Mouse (Mus musculus) midbrain, embryonic 16.5 days (tissue): Measurements from ENCODE around the gene Cpsf4. TPM values are rescaled to one million over a fixed set of nuclear protein-coding genes. Genes with fewer than 3 reads are reported as not detected.
A peak's percentile ranks its signal among the peaks of the same experiment; 100 is the strongest.
"Not testable (repeated sequence)": the region's sequence is repeated elsewhere in the genome, so short reads cannot be mapped to it uniquely, and the experiment has no call there.

Source experiments
- ATAC-seq: fragments of 200-750 bp; cut with Nextera tagmentation; 2 replicates; pipeline ENCODE4 v1.8.0; 2017; ENCODE audit warnings: moderate TSS enrichment
- H3K27ac ChIP-seq: fragments of 300-500 bp; sonication (generic); 2 replicates; pipeline ENCODE4 v1.5.1; 2014; ENCODE audit warnings: mild to moderate bottlenecking, low read length, mixed read lengths
- H3K27me3 ChIP-seq: fragments of 300-500 bp; sonication (generic); 2 replicates; pipeline ENCODE4 v1.6.1; 2014; ENCODE audit warnings: low read depth, low read length, mixed read lengths; ENCODE audit not compliant: control insufficient read depth, insufficient read depth
- H3K36me3 ChIP-seq: fragments of 300-500 bp; sonication (generic); 2 replicates; pipeline ENCODE4 v1.6.1; 2014; ENCODE audit warnings: mild to moderate bottlenecking, low read length, moderate library complexity, mixed read lengths; ENCODE audit not compliant: control insufficient read depth, insufficient read depth
- H3K4me1 ChIP-seq: fragments of 300-500 bp; sonication (generic); 2 replicates; pipeline ENCODE4 v1.6.1; 2014; ENCODE audit warnings: mild to moderate bottlenecking, low read length, mixed read lengths; ENCODE audit not compliant: control insufficient read depth, insufficient read depth
- H3K4me2 ChIP-seq: fragments of 300-500 bp; sonication (generic); 2 replicates; pipeline ENCODE4 v1.6.1; 2014; ENCODE audit warnings: mild to moderate bottlenecking, low read length, mixed read lengths
- H3K4me3 ChIP-seq: fragments of 300-500 bp; sonication (generic); 2 replicates; pipeline ENCODE4 v1.5.1; 2014; ENCODE audit warnings: low read depth, mild to moderate bottlenecking, low read length, moderate library complexity, mixed read lengths
- H3K9ac ChIP-seq: fragments of 300-500 bp; sonication (generic); 2 replicates; pipeline ENCODE4 v1.6.1; 2014; ENCODE audit warnings: low read depth, low read length, mixed read lengths
- H3K9me3 ChIP-seq: fragments of 300-500 bp; sonication (generic); replicated peaks from 2 replicates; pipeline ENCODE4 v1.6.1; 2014; ENCODE audit warnings: mild to moderate bottlenecking, low read length, mixed read lengths; ENCODE audit not compliant: control insufficient read depth, poor library complexity, severe bottlenecking
- WGBS: fragments of 180-500 bp; shearing (Covaris S2); extraction: QIAGEN DNeasy Blood & Tissue Kit; methylation state at CpG from one replicate; pipeline ENCODE4 v1.1.7; 2014; 5-methylcytosine and 5-hydroxymethylcytosine counted together
- polyA plus RNA-seq: library from polyadenylated mRNA; unstranded; fragments of >200 nt; fragmentation: Nextera tagmentation; extraction: Ambion mirVana; gene quantifications from 2 replicates; pipeline ENCODE4 v1.2.1, GENCODE M21; 2015

The Cpsf4 gene
- polyA plus RNA-seq, 1 experiment from 2014 or later = 52.4 TPM

GRCm38 (mm10) chr5:145222840-145223239 lies 55.8 kb downstream of the Cpsf4 start:
- Histone ChIP-seq H3K4me2 (no peak overlapping the region), H3K4me1 (no peaks in the 10 kb centered on the region), H3K27ac (no peak overlapping the region), H3K9me3 (no peaks in the 10 kb centered on the region), H3K4me3 (no peak overlapping the region), H3K9ac (no peak overlapping the region), H3K36me3 (peaks cover 25% of the 10 kb centered on the region), H3K27me3 (no peaks in the 10 kb centered on the region)
- 84% methylated on average over 5 of the region's 5 CpGs for WGBS
- no peak for ATAC-seq

GRCm38 (mm10) chr5:145223395-145223794 lies 56.4 kb downstream of the Cpsf4 start:
- H3K27ac ChIP-seq = no peak overlapping the region
- no peaks in the 10 kb centered on the region for H3K9me3 ChIP-seq
- no peak for ATAC-seq
- H3K9ac ChIP-seq = no peak overlapping the region
- H3K4me1 ChIP-seq = no peaks in the 10 kb centered on the region
- H3K27me3 ChIP-seq = no peaks in the 10 kb centered on the region
- H3K4me2 ChIP-seq = no peak overlapping the region
- no peak overlapping the region for H3K4me3 ChIP-seq
- peaks cover 25% of the 10 kb centered on the region for H3K36me3 ChIP-seq
- 83% methylated on average over 12 of the region's 12 CpGs for WGBS

- Histone ChIP-seq H3K4me3 (no peak overlapping the region), H3K4me1 (peaks cover 6% of the 10 kb centered on the region), H3K4me2 (no peak overlapping the region), H3K9ac (no peak overlapping the region), H3K27ac (no peak overlapping the region), H3K36me3 (peaks cover 8% of the 10 kb centered on the region), H3K27me3 (no peaks in the 10 kb centered on the region), H3K9me3 (no peaks in the 10 kb centered on the region)
- 50% methylated on average over 2 of the region's 2 CpGs for WGBS
- ATAC-seq = no peak
These were observed 59.4 kb downstream of the Cpsf4 start for GRCm38 (mm10) chr5:145226453-145226852.

- peaks cover 15% of the 10 kb centered on the region for H3K4me1 ChIP-seq
- not testable (repeated sequence) for H3K27ac ChIP-seq, H3K36me3 ChIP-seq, ATAC-seq, H3K4me3 ChIP-seq, H3K27me3 ChIP-seq, H3K9me3 ChIP-seq, H3K4me2 ChIP-seq, H3K9ac ChIP-seq
- 81% methylated on average over 6 of the region's 6 CpGs for WGBS
These were observed 62.3 kb downstream of the Cpsf4 start for GRCm38 (mm10) chr5:145229283-145229682.

- H3K27ac ChIP-seq = no peak overlapping the region; the same call in none of the 2 replicates
- H3K27me3 ChIP-seq = no peaks in the 10 kb centered on the region
- H3K4me3 ChIP-seq = peak overlapping the region; percentile 100; the same call in 1 of the 2 replicates
- WGBS = 90% methylated on average over 4 of the region's 4 CpGs
- H3K4me2 ChIP-seq = peak overlapping the region; percentile 89
- peak overlapping the region; percentile 98; the same call in 1 of the 2 replicates for H3K9ac ChIP-seq
- ATAC-seq = no peak
- peaks cover 15% of the 10 kb centered on the region for H3K4me1 ChIP-seq
- peaks cover 4% of the 10 kb centered on the region for H3K36me3 ChIP-seq
- no peaks in the 10 kb centered on the region for H3K9me3 ChIP-seq
These were observed 63.6 kb downstream of the Cpsf4 start for GRCm38 (mm10) chr5:145230641-145231040.

- H3K4me2 ChIP-seq = peak within 1 kb of the TSS; percentile 89
- peak; percentile 98 for ATAC-seq
These were observed 64.4 kb downstream of the Cpsf4 start, which contains the start of gene Zfp655 for GRCm38 (mm10) chr5:145231367-145231871. Gene Zfp655 (plus strand): TSS chr5:145231715.

More at GRCm38 (mm10) chr5:145231367-145231871, 64.4 kb downstream of the Cpsf4 start, which contains the start of gene Zfp655:
- no peaks in the 10 kb centered on the region for H3K9me3 ChIP-seq
- peak within 1 kb of the TSS; percentile 98 for H3K9ac ChIP-seq
- H3K27me3 ChIP-seq = no peaks in the 10 kb centered on the region
- peak within 1 kb of the TSS; percentile 100 for H3K4me3 ChIP-seq
- H3K36me3 ChIP-seq = peaks cover 4% of the 10 kb centered on the region
- peaks cover 15% of the 10 kb centered on the region for H3K4me1 ChIP-seq
- WGBS = under 1% methylated on average over 42 of the region's 42 CpGs
- H3K27ac ChIP-seq = peak within 1 kb of the TSS; percentile 90

Other genes with a start within 250 kb of the Cpsf4 start
- 32.3 and 34.1 TPM in 2 replicates for gene Smurf1, start 201.4 kb upstream of the Cpsf4 start, polyA plus RNA-seq
- not detected in 2 replicates for gene Gm4871, start 134.5 kb upstream of the Cpsf4 start, polyA plus RNA-seq
- gene 1700018F24Rik, start 124.2 kb upstream of the Cpsf4 start, polyA plus RNA-seq = not detected in 2 replicates
- 277 and 284 TPM in 2 replicates for gene Arpc1a, start 83.4 kb upstream of the Cpsf4 start, polyA plus RNA-seq
- gene Kpna7, start 83.2 kb upstream of the Cpsf4 start, polyA plus RNA-seq = not detected in 2 replicates
- gene Arpc1b, start 53.0 kb upstream of the Cpsf4 start, polyA plus RNA-seq = 50.1 and 50.8 TPM in 2 replicates
- 102 and 114 TPM in 2 replicates for gene Pdap1, start 27.0 kb upstream of the Cpsf4 start, polyA plus RNA-seq
- gene Bud31, start 26.9 kb upstream of the Cpsf4 start, polyA plus RNA-seq = 167 and 175 TPM in 2 replicates
- 23.3 and 25.0 TPM in 2 replicates for gene Ptcd1, start 105 bp upstream of the Cpsf4 start, polyA plus RNA-seq
- gene Atp5j2, start 24.8 kb downstream of the Cpsf4 start, polyA plus RNA-seq = 597 and 600 TPM in 2 replicates
- gene Zkscan14, start 34.7 kb downstream of the Cpsf4 start, polyA plus RNA-seq = 14.9 and 15.1 TPM in 2 replicates
- 14.6 and 16.1 TPM in 2 replicates for gene Zkscan5, start 37.3 kb downstream of the Cpsf4 start, polyA plus RNA-seq
- gene Zfp655, start 64.5 kb downstream of the Cpsf4 start, polyA plus RNA-seq = 32.9 and 37.8 TPM in 2 replicates
- 0.34 and 0.70 TPM in 2 replicates for gene Zscan25, start 113.3 kb downstream of the Cpsf4 start, polyA plus RNA-seq
- gene Cyp3a57, start 178.1 kb downstream of the Cpsf4 start, polyA plus RNA-seq = not detected in 2 replicates